Mouse (Mus musculus): ENCODE measurements around the gene Olfr750. TPM values are rescaled to one million over a fixed set of nuclear protein-coding genes. Genes with fewer than 3 reads are reported as not detected.
"Not testable (repeated sequence)": the region's sequence is repeated elsewhere in the genome, so short reads cannot be mapped to it uniquely, and the experiment has no call there.

The Olfr750 gene
- polyA plus RNA-seq, 1 experiment: 0.11 TPM

DNA sequence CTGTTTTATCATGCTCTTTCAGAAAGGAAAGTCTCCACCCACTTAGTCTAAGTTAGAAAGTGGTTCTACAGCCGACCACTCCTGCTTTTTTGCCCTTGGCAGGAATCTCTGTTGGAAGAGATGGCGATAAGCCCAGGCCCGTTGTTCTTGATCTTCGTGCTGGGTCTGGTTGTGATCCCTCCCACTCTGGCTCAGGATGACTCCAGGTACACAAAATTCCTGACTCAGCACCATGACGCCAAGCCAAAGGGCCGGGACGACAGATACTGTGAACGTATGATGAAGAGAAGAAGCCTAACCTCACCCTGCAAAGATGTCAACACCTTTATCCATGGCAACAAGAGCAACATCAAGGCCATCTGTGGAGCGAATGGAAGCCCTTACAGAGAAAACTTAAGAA is 27.0 kb upstream of the Olfr750 start:
- Histone ChIP-seq H3K4me3 (ENCODE audit: control insufficient read depth, insufficient read depth, low read length) (no peak overlapping the region), H3K4me1 (replicated peaks; ENCODE audit: control insufficient read depth, insufficient read depth, low read length) (no peaks in the 10 kb centered on the region), H3K36me3 (ENCODE audit: control insufficient read depth, insufficient read depth, low read length) (no peaks in the 10 kb centered on the region), H3K27ac (ENCODE audit: control insufficient read depth, insufficient read depth, low read length) (no peak overlapping the region), H3K27me3 (ENCODE audit: control insufficient read depth, insufficient read depth, low read length) (no peaks in the 10 kb centered on the region)
- TF ChIP-seq POLR2A (IDR thresholded peaks at IDR 0.05; ENCODE audit: control insufficient read depth, extremely low read depth, insufficient read depth, low read length, poor library complexity): no peak
- DNase-seq: no peak
- WGBS: 89% methylated on average over 9 of the region's 9 CpGs

DNA sequence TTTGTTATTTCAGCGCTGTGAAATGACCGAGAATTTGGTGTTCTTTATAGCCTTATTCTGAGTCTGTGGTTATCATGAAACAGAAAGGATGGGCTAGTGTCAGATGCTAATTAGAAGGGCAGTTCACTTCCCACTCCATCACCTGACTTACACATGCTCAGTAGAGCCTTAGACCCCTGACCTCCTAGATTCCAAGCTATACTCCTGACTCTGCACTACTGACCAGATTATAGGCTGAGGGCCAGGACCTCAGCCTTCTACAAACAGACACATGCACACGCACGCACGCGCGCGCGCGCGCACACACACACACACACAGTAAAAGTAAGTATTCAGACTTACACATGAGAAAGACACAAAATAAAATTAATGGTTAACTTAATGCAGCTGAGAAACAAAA is 24.7 kb upstream of the Olfr750 start:
- no peak overlapping the region for H3K27ac ChIP-seq (ENCODE audit: control insufficient read depth, insufficient read depth, low read length)
- 97% methylated on average over 11 of the region's 11 CpGs for WGBS
- H3K36me3 ChIP-seq (ENCODE audit: control insufficient read depth, insufficient read depth, low read length): no peaks in the 10 kb centered on the region
- no peak for TF ChIP-seq POLR2A (IDR thresholded peaks at IDR 0.05; ENCODE audit: control insufficient read depth, extremely low read depth, insufficient read depth, low read length, poor library complexity)
- no peak for TF ChIP-seq CTCF (IDR thresholded peaks at IDR 0.05; ENCODE audit: borderline replicate concordance, control insufficient read depth, extremely low read depth, insufficient read depth, low read length, poor library complexity)
- no peak overlapping the region for H3K4me3 ChIP-seq (ENCODE audit: control insufficient read depth, insufficient read depth, low read length)
- H3K4me1 ChIP-seq (replicated peaks; ENCODE audit: control insufficient read depth, insufficient read depth, low read length): no peaks in the 10 kb centered on the region
- DNase-seq: no peak
- H3K27me3 ChIP-seq (ENCODE audit: control insufficient read depth, insufficient read depth, low read length): no peaks in the 10 kb centered on the region

DNA sequence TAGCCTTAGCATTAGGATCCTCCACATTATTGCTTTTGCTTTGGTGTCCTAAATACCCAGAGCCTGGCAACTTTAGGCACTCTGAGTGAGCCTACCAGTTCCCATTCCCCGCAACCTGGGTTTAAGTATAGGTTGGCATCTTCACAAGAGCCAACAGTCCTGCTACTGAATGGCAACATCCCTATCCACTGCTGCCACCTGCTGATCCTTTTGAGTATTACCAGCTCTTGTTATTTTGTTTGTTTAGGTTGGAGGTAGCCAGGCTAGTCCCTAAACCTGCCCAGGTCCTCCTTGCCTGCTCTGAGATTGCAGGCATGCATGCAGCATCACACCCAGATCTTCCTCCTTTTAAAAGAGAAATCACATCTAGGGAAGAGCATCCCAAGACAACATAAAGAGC is 24.1 kb upstream of the Olfr750 start:
- not testable (repeated sequence) for H3K36me3 ChIP-seq (ENCODE audit: control insufficient read depth, insufficient read depth, low read length); H3K27me3 ChIP-seq (ENCODE audit: control insufficient read depth, insufficient read depth, low read length); H3K4me3 ChIP-seq (ENCODE audit: control insufficient read depth, insufficient read depth, low read length); H3K27ac ChIP-seq (ENCODE audit: control insufficient read depth, insufficient read depth, low read length); H3K4me1 ChIP-seq (replicated peaks; ENCODE audit: control insufficient read depth, insufficient read depth, low read length)
- DNase-seq: peak; percentile 78
- WGBS: 47% methylated on average over 1 of the region's 1 CpGs

DNA sequence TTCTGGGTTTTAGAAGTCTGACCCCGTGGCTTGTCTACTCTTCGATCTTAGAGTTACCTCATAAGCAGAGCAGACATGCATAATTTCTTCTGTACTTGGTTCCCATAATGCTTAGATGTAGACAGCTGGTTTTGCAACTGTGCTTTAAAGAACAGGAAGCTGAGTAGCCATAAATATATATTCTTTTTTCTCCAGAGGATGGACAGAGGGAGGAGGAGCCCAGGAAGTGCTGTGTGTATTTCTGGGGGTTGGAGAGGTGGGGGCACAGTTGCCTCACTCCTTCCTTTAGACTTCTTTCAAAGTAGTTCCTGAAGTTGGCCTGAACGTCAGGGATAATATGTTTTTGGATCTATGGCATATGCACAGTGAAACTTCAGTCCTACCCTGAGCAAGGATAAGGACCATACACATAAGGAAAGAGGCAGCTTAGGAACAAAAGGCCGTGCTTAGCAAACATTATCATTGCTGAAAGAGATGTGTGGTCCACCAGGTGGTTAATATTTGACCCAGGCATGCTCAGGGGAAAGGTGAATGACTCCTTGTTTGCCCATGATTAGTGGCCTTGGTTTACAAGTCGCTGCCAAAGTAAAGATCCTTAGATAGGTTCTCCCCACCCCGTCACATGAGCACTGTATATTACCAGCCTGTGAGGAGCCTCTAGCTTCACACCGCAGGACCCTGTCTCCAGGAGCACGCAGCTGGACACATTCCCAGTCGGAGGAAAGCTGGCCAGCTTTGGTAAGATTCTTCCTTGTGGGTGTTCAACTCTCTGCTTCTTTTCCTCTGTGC is 21.7 kb upstream of the Olfr750 start:
- Histone ChIP-seq H3K4me3 (ENCODE audit: control insufficient read depth, insufficient read depth, low read length) (no peak overlapping the region), H3K4me1 (replicated peaks; ENCODE audit: control insufficient read depth, insufficient read depth, low read length) (peaks cover 5% of the 10 kb centered on the region; the same call in 1 of the 2 replicates), H3K27me3 (ENCODE audit: control insufficient read depth, insufficient read depth, low read length) (no peaks in the 10 kb centered on the region), H3K36me3 (ENCODE audit: control insufficient read depth, insufficient read depth, low read length) (no peaks in the 10 kb centered on the region), H3K27ac (ENCODE audit: control insufficient read depth, insufficient read depth, low read length) (no peak overlapping the region)
- DNase-seq: no peak
- TF ChIP-seq CTCF (IDR thresholded peaks at IDR 0.05; ENCODE audit: borderline replicate concordance, control insufficient read depth, extremely low read depth, insufficient read depth, low read length, poor library complexity) (no peak), POLR2A (IDR thresholded peaks at IDR 0.05; ENCODE audit: control insufficient read depth, extremely low read depth, insufficient read depth, low read length, poor library complexity) (no peak)
- 57% methylated on average over 9 of the region's 9 CpGs for WGBS

DNA sequence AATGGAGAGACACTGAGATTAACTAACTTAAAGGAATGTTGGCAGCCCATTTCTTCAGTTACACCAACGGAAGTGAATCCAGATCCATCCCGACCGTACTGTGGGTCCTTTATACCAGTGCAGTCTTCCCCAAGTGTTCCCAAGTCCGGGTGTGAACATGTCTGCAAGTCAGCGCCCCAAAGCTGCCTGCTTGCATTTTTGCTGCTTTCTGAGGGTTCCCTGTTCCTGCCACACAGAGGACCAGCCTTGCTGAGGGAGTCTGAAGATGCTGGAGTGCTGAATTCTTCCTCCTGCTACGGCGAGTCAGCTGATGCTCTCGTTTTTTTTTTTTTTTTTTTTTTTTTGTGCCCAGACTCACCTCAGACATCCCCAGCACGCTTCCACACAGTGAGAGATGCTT is 20.7 kb upstream of the Olfr750 start:
- WGBS: 83% methylated on average over 9 of the region's 9 CpGs
- no peak overlapping the region for H3K27ac ChIP-seq (ENCODE audit: control insufficient read depth, insufficient read depth, low read length)

DNA sequence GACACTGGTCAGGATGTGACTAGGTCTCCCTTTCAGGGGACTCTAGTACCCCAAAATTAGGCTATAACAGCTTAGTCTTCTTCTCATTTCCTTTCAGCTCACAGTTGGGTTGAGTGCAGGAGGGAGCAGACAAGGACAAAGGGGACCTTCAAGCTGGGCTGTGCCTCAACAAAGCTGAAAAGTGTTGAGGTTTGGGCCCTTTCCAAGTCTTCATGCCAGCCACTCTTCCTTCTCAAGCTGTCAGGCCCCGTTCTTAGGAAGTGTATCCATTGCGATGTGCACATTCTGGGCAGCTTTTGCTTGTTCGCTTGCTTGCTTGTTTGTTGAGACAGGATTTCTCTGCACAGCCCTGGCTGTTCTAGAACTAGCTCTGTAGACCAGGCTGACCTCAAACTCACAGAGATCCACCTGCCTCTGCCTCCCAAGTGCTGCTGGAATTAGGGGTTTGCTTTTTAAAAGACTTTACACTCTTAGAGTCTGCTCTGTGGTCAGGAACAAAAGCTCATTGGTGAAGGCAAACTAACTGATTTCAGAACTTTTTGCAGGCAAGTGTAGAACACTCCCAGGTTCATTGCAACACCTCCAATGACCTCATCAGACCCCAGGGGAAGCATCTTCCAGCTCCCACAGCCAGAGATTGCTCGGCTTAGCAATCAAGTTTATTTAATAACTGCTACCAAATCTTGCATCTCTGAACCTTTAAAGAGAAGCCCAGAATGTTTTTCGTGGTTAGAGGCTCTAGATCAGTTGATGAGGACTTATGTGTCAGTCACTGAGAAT is 20.1 kb upstream of the Olfr750 start:
- Histone ChIP-seq H3K27ac (ENCODE audit: control insufficient read depth, insufficient read depth, low read length) (no peak overlapping the region), H3K27me3 (ENCODE audit: control insufficient read depth, insufficient read depth, low read length) (no peaks in the 10 kb centered on the region), H3K4me1 (replicated peaks; ENCODE audit: control insufficient read depth, insufficient read depth, low read length) (peaks cover 8% of the 10 kb centered on the region; the same call in 1 of the 2 replicates), H3K36me3 (ENCODE audit: control insufficient read depth, insufficient read depth, low read length) (no peaks in the 10 kb centered on the region), H3K4me3 (ENCODE audit: control insufficient read depth, insufficient read depth, low read length) (no peak overlapping the region)
- 61% methylated on average over 5 of the region's 5 CpGs for WGBS
- no peak for TF ChIP-seq POLR2A (IDR thresholded peaks at IDR 0.05; ENCODE audit: control insufficient read depth, extremely low read depth, insufficient read depth, low read length, poor library complexity)
- TF ChIP-seq CTCF (IDR thresholded peaks at IDR 0.05; ENCODE audit: borderline replicate concordance, control insufficient read depth, extremely low read depth, insufficient read depth, low read length, poor library complexity): no peak
- DNase-seq: no peak

More for the DNA sequence above, 20.7 kb upstream of the Olfr750 start:
- Histone ChIP-seq H3K4me3 (ENCODE audit: control insufficient read depth, insufficient read depth, low read length) (no peak overlapping the region), H3K27me3 (ENCODE audit: control insufficient read depth, insufficient read depth, low read length) (no peaks in the 10 kb centered on the region), H3K36me3 (ENCODE audit: control insufficient read depth, insufficient read depth, low read length) (no peaks in the 10 kb centered on the region), H3K4me1 (replicated peaks; ENCODE audit: control insufficient read depth, insufficient read depth, low read length) (peaks cover 8% of the 10 kb centered on the region; the same call in 1 of the 2 replicates)
- TF ChIP-seq CTCF (IDR thresholded peaks at IDR 0.05; ENCODE audit: borderline replicate concordance, control insufficient read depth, extremely low read depth, insufficient read depth, low read length, poor library complexity) (no peak), POLR2A (IDR thresholded peaks at IDR 0.05; ENCODE audit: control insufficient read depth, extremely low read depth, insufficient read depth, low read length, poor library complexity) (no peak)
- DNase-seq: no peak
